Comparison of ENCODE assay signal across 9 mouse cellular contexts in the genomic region with DNA sequence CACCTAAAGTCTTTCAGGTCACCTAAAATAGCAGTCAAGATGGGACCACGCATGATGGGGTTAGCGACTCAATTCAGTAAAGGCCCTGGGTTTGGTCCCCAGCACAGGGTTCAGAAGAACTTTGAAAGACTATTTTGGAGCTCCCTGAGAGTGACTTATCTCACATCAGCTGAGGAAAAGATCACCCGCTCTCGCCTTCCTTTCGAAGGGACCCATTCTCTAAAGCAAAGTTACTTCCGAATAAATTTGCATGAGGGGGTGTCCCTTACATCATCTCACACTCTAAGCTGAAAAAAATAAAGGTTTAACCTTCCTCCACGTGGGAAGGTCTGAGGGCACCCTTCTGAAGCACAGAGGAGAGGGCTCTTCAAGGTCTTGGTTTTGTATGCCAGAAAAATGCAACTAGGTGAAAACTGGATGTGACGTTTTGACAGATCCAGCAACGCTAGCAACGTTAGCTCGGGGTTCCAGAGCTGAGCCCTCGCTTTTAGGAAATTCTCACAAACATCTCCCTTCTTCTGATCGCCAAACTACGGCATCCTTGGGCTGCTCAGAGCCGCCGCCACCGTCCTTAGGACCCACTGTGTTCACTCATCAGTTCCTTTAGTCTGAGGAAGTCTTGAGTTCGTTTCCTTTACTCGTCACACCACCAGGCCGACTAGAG. TPM values are rescaled to one million over a fixed set of nuclear protein-coding genes. Genes with fewer than 3 reads are reported as not detected.
DNase-seq lines count a peak whose midpoint lies in the region; ATAC-seq and TF ChIP-seq lines count a peak whose summit lies in the region.
"Had no signal": no experiment of that assay in that cellular context is flagged by ENCODE, and none has a peak within 500 bp of the region (broad histone marks: within the 10 kb centered on the region; RNA-seq: fewer than 3 reads in every experiment).

No protein-coding gene starts in this region.

- 20% methylated on average over 20 of the region's 20 CpGs for WGBS in hindbrain, embryonic 12.5 days
- 22% methylated on average over 20 of the region's 20 CpGs for whole genome bisulfite sequencing in midbrain, embryonic 10.5 days

- H3K27me3 ChIP-seq in G1E (ENCODE audit: insufficient read depth, low read length): peaks cover 26% of the 10 kb centered on the region
- H3K27me3 ChIP-seq in hindbrain, embryonic 12.5 days: peaks cover 50% of the 10 kb centered on the region
- H3K27me3 ChIP-seq in midbrain, embryonic 10.5 days (ENCODE audit: low read depth, poor library complexity, severe bottlenecking): peaks cover 56% of the 10 kb centered on the region

- H3K4me1 ChIP-seq in G1E (ENCODE audit: insufficient read depth, low read depth, low read length): peaks cover 27% of the 10 kb centered on the region
- H3K4me1 ChIP-seq in hindbrain, embryonic 12.5 days: peaks cover 6% of the 10 kb centered on the region
- H3K4me1 ChIP-seq in midbrain, embryonic 10.5 days: peaks cover 18% of the 10 kb centered on the region

- DNase-seq in gastrocnemius, adult 2 months: no peak
- DNase-seq in gastrocnemius, adult 18-20 months (ENCODE audit: low spot score): no peak
- no peak for DNase-seq in G1E (ENCODE audit: low spot score)
- no peak for DNase-seq in midbrain, embryonic 10.5 days (ENCODE audit: low spot score)
- DNase-seq in thymus, postnatal 14 days: peak; percentile 49
- no peak for DNase-seq in gastrocnemius, postnatal 14 days

- no peak overlapping the region for H3K27ac ChIP-seq in gastrocnemius, adult 2 months
- no peak overlapping the region for H3K27ac ChIP-seq in hindbrain, embryonic 12.5 days
- peak overlapping the region; percentile 89 for H3K27ac ChIP-seq in midbrain, embryonic 10.5 days (replicated peaks)

- H3K4me3 ChIP-seq in gastrocnemius, adult 2 months: peak overlapping the region; percentile 84
- H3K4me3 ChIP-seq in G1E (ENCODE audit: low read depth, low read length): peak overlapping the region; percentile 84
- H3K4me3 ChIP-seq in hindbrain, embryonic 12.5 days: peak overlapping the region; percentile 71
- H3K4me3 ChIP-seq in midbrain, embryonic 10.5 days: peak overlapping the region; percentile 71

- intact Hi-C loops in gastrocnemius, adult 2 months (cut with DNase I): loop anchor here (5.0 kb wide), 1 partner anchor 37 kb away; a partner anchor contains a TSS
- intact Hi-C loops in gastrocnemius, postnatal 14 days (cut with DNase I; ENCODE audit: low total_unique reads): loop anchor here (5.0 kb wide), 1 partner anchor 47 kb away; a partner anchor contains a TSS

- H3K36me3 ChIP-seq in G1E (replicated peaks): no peaks in the 10 kb centered on the region
- H3K36me3 ChIP-seq in hindbrain, embryonic 12.5 days: no peaks in the 10 kb centered on the region
- H3K36me3 ChIP-seq in midbrain, embryonic 10.5 days: no peaks in the 10 kb centered on the region

- H3K4me2 ChIP-seq in hindbrain, embryonic 12.5 days (replicated peaks): peak overlapping the region; percentile 65

- peaks cover 4% of the 10 kb centered on the region; the same call in 1 of the 2 replicates for H3K9me3 ChIP-seq in G1E (replicated peaks)
- H3K9me3 ChIP-seq in hindbrain, embryonic 12.5 days (replicated peaks): no peaks in the 10 kb centered on the region
- H3K9me3 ChIP-seq in midbrain, embryonic 10.5 days (replicated peaks): 0 out of 2 replicates have a peak, but pooled peaks cover 6% of the 10 kb centered on the region

- no peak for ATAC-seq in G1E (ENCODE audit: extremely low read depth, insufficient number of reproducible peaks, low FRiP score, poor library complexity, severe bottlenecking)
- ATAC-seq in hindbrain, embryonic 12.5 days (ENCODE audit: low FRiP score): no peak
- no peak for ATAC-seq in frontal cortex, adult (ENCODE audit: low TSS enrichment)

- TF ChIP-seq CTCF in gastrocnemius, adult 2 months (IDR thresholded peaks at IDR 0.05): no peak
- no peak for TF ChIP-seq CTCF in G1E (IDR thresholded peaks at IDR 0.05; ENCODE audit: low read depth, low read length)

- peak overlapping the region; percentile 71; the same call in 1 of the 2 replicates for H3K9ac ChIP-seq in hindbrain, embryonic 12.5 days

RNA-seq across cellular contexts. Expression of a gene that starts 0.5 kb away (rescaled TPM):
- not detected for total RNA-seq in gastrocnemius, adult 2 months (2021)
- total RNA-seq in gastrocnemius, adult 18-20 months (2021): not detected
- total RNA-seq in G1E (2014; fragmentation: Nextera tagmentation) (2.5 and 4.8 TPM in 2 replicates), G1E (2017) (3.3 and 4.6 TPM in 2 replicates)
- 0.36 and 0.43 TPM in 2 replicates for polyA plus RNA-seq in G1E (2012)
- polyA plus RNA-seq in hindbrain, embryonic 12.5 days (2016; fragmentation: Nextera tagmentation; extraction: Ambion mirVana): 0.17 and 0.38 TPM in 2 replicates
- 0.11 and 0.32 TPM in 2 replicates for polyA plus RNA-seq in midbrain, embryonic 10.5 days (2016; fragmentation: Nextera tagmentation; extraction: Ambion mirVana)
- total RNA-seq in gastrocnemius, postnatal 14 days (2021): not detected

RNA-seq across cellular contexts. Expression of a gene that starts 4.6 kb away (rescaled TPM):
- under 1 TPM in 1 of 2 experiments, not detected in 1; 0.22 TPM for total RNA-seq in gastrocnemius, adult 2 months (2021)
- total RNA-seq in gastrocnemius, adult 18-20 months (2021): under 1 TPM in 1 of 2 experiments, not detected in 1; 0.14 TPM
- total RNA-seq in G1E (2014; fragmentation: Nextera tagmentation) (not detected in 2 replicates), G1E (2017) (0.23 and 0.71 TPM in 2 replicates)
- polyA plus RNA-seq in G1E (2012): 0.01 TPM in 1 of 2 replicates, not detected in the other
- 0.09 TPM in 1 of 2 replicates, not detected in the other for polyA plus RNA-seq in hindbrain, embryonic 12.5 days (2016; fragmentation: Nextera tagmentation; extraction: Ambion mirVana)
- 0.02 and 0.06 TPM in 2 replicates for polyA plus RNA-seq in midbrain, embryonic 10.5 days (2016; fragmentation: Nextera tagmentation; extraction: Ambion mirVana)
- under 1 TPM; 0.10 to 0.18 TPM for total RNA-seq in gastrocnemius, postnatal 14 days (2021)

RNA-seq across cellular contexts. Expression of a gene that starts 36.7 kb away (rescaled TPM):
- total RNA-seq in gastrocnemius, adult 2 months (2021): 10 to 100 TPM; 24.5 to 25.7 TPM
- 10 to 100 TPM; 25.1 to 26.3 TPM for total RNA-seq in gastrocnemius, adult 18-20 months (2021)
- 11.0 and 22.0 TPM in 2 replicates for total RNA-seq in G1E (2014; fragmentation: Nextera tagmentation)
- 55.0 and 57.0 TPM in 2 replicates for total RNA-seq in G1E (2017)
- 37.8 and 43.2 TPM in 2 replicates for polyA plus RNA-seq in G1E (2012)
- polyA plus RNA-seq in hindbrain, embryonic 12.5 days (2016; fragmentation: Nextera tagmentation; extraction: Ambion mirVana): 69.8 and 71.4 TPM in 2 replicates
- polyA plus RNA-seq in midbrain, embryonic 10.5 days (2016; fragmentation: Nextera tagmentation; extraction: Ambion mirVana): 65.8 and 81.0 TPM in 2 replicates
- 10 to 100 TPM; 18.3 to 18.7 TPM for total RNA-seq in gastrocnemius, postnatal 14 days (2021)

RNA-seq across cellular contexts. Expression of a gene that starts 47.6 kb away (rescaled TPM):
- total RNA-seq in gastrocnemius, adult 2 months (2021): not detected
- total RNA-seq in gastrocnemius, adult 18-20 months (2021): not detected
- not detected in 2 replicates for total RNA-seq in G1E (2014; fragmentation: Nextera tagmentation)
- not detected in 2 replicates for total RNA-seq in G1E (2017)
- not detected in 2 replicates for polyA plus RNA-seq in G1E (2012)
- polyA plus RNA-seq in hindbrain, embryonic 12.5 days (2016; fragmentation: Nextera tagmentation; extraction: Ambion mirVana): not detected in 2 replicates
- polyA plus RNA-seq in midbrain, embryonic 10.5 days (2016; fragmentation: Nextera tagmentation; extraction: Ambion mirVana): not detected in 2 replicates
- total RNA-seq in gastrocnemius, postnatal 14 days (2021): not detected
- total RNA-seq: layer of hippocampus, postnatal 14 days had no signal
